Mouse (Mus musculus) CH12.LX (cell line): ENCODE data around the gene Dnase1l2. TPM values are rescaled to one million over a fixed set of nuclear protein-coding genes. Genes with fewer than 3 reads are reported as not detected.

Experiments used
- DNase-seq: peaks from one replicate; pipeline ENCODE4 v3.0.0-alpha.2; 2013; ENCODE audit errors: extremely low read depth
- H3K27ac ChIP-seq: 2 replicates; pipeline ENCODE4 v1.5.1; 2012; ENCODE audit warnings: low read depth, mild to moderate bottlenecking, control low read depth, moderate library complexity; ENCODE audit not compliant: insufficient read depth
- H3K27me3 ChIP-seq: replicated peaks from 2 replicates; pipeline ENCODE3; 2012; ENCODE audit warnings: inconsistent platforms
- H3K36me3 ChIP-seq, 2 experiments: replicated peaks in 1 of 2; 2 replicates each; pipeline versions ENCODE3 to v1.6.1; 2012; ENCODE audit warnings: inconsistent platforms in 1 of 2, low read length in 1 of 2, mild to moderate bottlenecking in 1 of 2, mixed read lengths in 1 of 2, moderate library complexity in 1 of 2; ENCODE audit not compliant: control insufficient read depth in 1 of 2, insufficient read depth in 1 of 2
- H3K4me1 ChIP-seq, 2 experiments: 2 replicates each; pipeline ENCODE4 v1.6.1; 2012; ENCODE audit warnings: inconsistent platforms in 1 of 2, moderate library complexity in 1 of 2; ENCODE audit not compliant: insufficient read depth in 2 of 2, control insufficient read depth in 1 of 2
- H3K4me2 ChIP-seq: 2 replicates; pipeline ENCODE4 v1.6.1; 2012; ENCODE audit warnings: low read depth, mild to moderate bottlenecking, control low read depth; ENCODE audit not compliant: poor library complexity, insufficient read depth, severe bottlenecking
- H3K4me3 ChIP-seq, 3 experiments: fragments of 150-350 bp in 1 of 3; sonication (generic) in 1 of 3; replicated peaks in 1 of 3; 2 replicates each; pipeline versions ENCODE3 to v1.5.1; 2011 to 2012; ENCODE audit warnings: low read depth in 2 of 3, low read length in 2 of 3, mild to moderate bottlenecking in 2 of 3, moderate library complexity in 2 of 3, control low read depth in 1 of 3, improper control_type of control experiment in 1 of 3, inconsistent platforms in 1 of 3, mixed read lengths in 1 of 3; ENCODE audit not compliant: poor library complexity in 1 of 3
- H3K79me2 ChIP-seq: replicated peaks from 2 replicates; pipeline ENCODE4 v1.6.1; 2012; ENCODE audit warnings: mild to moderate bottlenecking, moderate library complexity; ENCODE audit not compliant: control insufficient read depth, poor library complexity, insufficient read depth, severe bottlenecking; ENCODE audit errors: extremely low read depth
- H3K9ac ChIP-seq: 2 replicates; pipeline ENCODE4 v1.6.1; 2012; ENCODE audit warnings: low read depth, mild to moderate bottlenecking, control low read depth, moderate library complexity; ENCODE audit not compliant: insufficient read depth
- H3K9me3 ChIP-seq: replicated peaks from 2 replicates; pipeline ENCODE3; 2012; ENCODE audit warnings: low read length, inconsistent platforms, mixed read lengths
- CHD2 ChIP-seq: IDR thresholded peaks from 2 replicates; pipeline ENCODE4 v1.6.1; 2011; ENCODE audit warnings: low read length, improper control_type of control experiment
- EP300 ChIP-seq: IDR thresholded peaks from 2 replicates; pipeline ENCODE4 v1.6.1; 2011; ENCODE audit warnings: low read length, improper control_type of control experiment
- ETS1 ChIP-seq: conservative IDR thresholded peaks from 2 replicates; pipeline ENCODE4 v1.6.1; 2012; ENCODE audit warnings: low read depth, mild to moderate bottlenecking, inconsistent platforms, low read length, improper control_type of control experiment, moderate library complexity
- HCFC1 ChIP-seq: IDR thresholded peaks from 2 replicates; pipeline ENCODE4 v1.6.1; 2012; ENCODE audit warnings: low read depth, mild to moderate bottlenecking, inconsistent platforms, low read length, improper control_type of control experiment
- IRF4 ChIP-seq: IDR thresholded peaks from 2 replicates; pipeline ENCODE4 v1.6.1; 2014; ENCODE audit warnings: low read depth, mild to moderate bottlenecking, inconsistent platforms, low read length, improper control_type of control experiment
- JUN ChIP-seq: IDR thresholded peaks from 2 replicates; pipeline ENCODE4 v1.6.1; 2011; ENCODE audit warnings: low read depth, mild to moderate bottlenecking, low read length, improper control_type of control experiment, moderate library complexity; ENCODE audit not compliant: insufficient read depth
- KAT2A ChIP-seq: IDR thresholded peaks from 2 replicates; pipeline ENCODE4 v1.6.1; 2012; ENCODE audit warnings: low read length, improper control_type of control experiment, inconsistent platforms; ENCODE audit not compliant: insufficient replicate concordance
- MAZ ChIP-seq: IDR thresholded peaks from 2 replicates; pipeline ENCODE4 v1.6.1; 2012; ENCODE audit warnings: low read depth, mild to moderate bottlenecking, inconsistent platforms, low read length, improper control_type of control experiment, moderate library complexity
- MXI1 ChIP-seq: IDR thresholded peaks from 2 replicates; pipeline ENCODE4 v1.6.1; 2011; ENCODE audit warnings: mild to moderate bottlenecking, low read depth, low read length, improper control_type of control experiment
- MYC ChIP-seq: IDR thresholded peaks from 2 replicates; pipeline ENCODE4 v1.6.1; 2011; ENCODE audit warnings: low read depth, mild to moderate bottlenecking, improper control_type of control experiment, low read length
- NELFE ChIP-seq: IDR thresholded peaks from 2 replicates; pipeline ENCODE4 v1.6.1; 2011; ENCODE audit warnings: low read depth, low read length, improper control_type of control experiment
- NRF1 ChIP-seq: IDR thresholded peaks from 2 replicates; pipeline ENCODE4 v1.6.1; 2014; ENCODE audit warnings: low read depth, mild to moderate bottlenecking, inconsistent platforms, low read length, improper control_type of control experiment, moderate library complexity
- POLR2A ChIP-seq: IDR thresholded peaks from 2 replicates; pipeline ENCODE4 v1.6.1; 2011; ENCODE audit warnings: low read depth, mild to moderate bottlenecking, improper control_type of control experiment, low read length
- RAD21 ChIP-seq: IDR thresholded peaks from 2 replicates; pipeline ENCODE4 v1.6.1; 2011; ENCODE audit warnings: low read depth, mild to moderate bottlenecking, low read length, improper control_type of control experiment, moderate library complexity
- SIN3A ChIP-seq: IDR thresholded peaks from 2 replicates; pipeline ENCODE4 v1.6.1; 2012; ENCODE audit warnings: low read length, improper control_type of control experiment, inconsistent platforms
- SMC3 ChIP-seq: IDR thresholded peaks from 2 replicates; pipeline ENCODE4 v1.6.1; 2011; ENCODE audit warnings: low read depth, low read length, improper control_type of control experiment
- ZMIZ1 ChIP-seq: IDR thresholded peaks from 2 replicates; pipeline ENCODE4 v1.6.1; 2012; ENCODE audit warnings: low read depth, mild to moderate bottlenecking, inconsistent platforms, low read length, improper control_type of control experiment
- ZNF384 ChIP-seq: IDR thresholded peaks from 2 replicates; pipeline ENCODE4 v1.6.1; 2012; ENCODE audit warnings: low read depth, low read length, improper control_type of control experiment, inconsistent platforms
- dilution Hi-C: fragments of 300-500 bp; cut with MboI; formaldehyde crosslinking; loops from 2 replicates; pipeline ENCODE4 v1.14.3; 2020; ENCODE audit warnings: low sequenced_read_pairs; ENCODE audit not compliant: extremely low pct_unique_long_range_greater_than_20kb, extremely low pct_ligation_motif_present
- in situ Hi-C: fragments of 300-500 bp; cut with MboI; formaldehyde crosslinking; loops from 3 replicates; pipeline ENCODE4 v1.14.3; 2019; ENCODE audit warnings: low sequenced_read_pairs, low pct_ligation_motif_present, low pct_unique_long_range_greater_than_20kb, mixed read lengths
- polyA plus RNA-seq: library from polyadenylated mRNA; unstranded; fragments of >175 nt; gene quantifications from 2 replicates; pipeline ENCODE4 v1.2.1, GENCODE M21; 2012; ENCODE audit warnings: low read depth; ENCODE audit not compliant: insufficient read length
- total RNA-seq, 2 experiments: library from RNA; depleted of rRNA; stranded (reverse); fragments of 300-350 nt in 1 of 2; fragments of >200 nt in 1 of 2; gene quantifications; 2 replicates each; pipeline ENCODE4 v1.2.3; 2012 to 2014

Gene Dnase1l2
- total and polyA plus RNA-seq, 3 experiments, result 0.82 to 1.5 (median 1.1) TPM

- Histone ChIP-seq H3K27ac (peak overlapping the region; percentile 60; the same call in 1 of the 2 replicates), H3K4me2 (peak overlapping the region; percentile 87), H3K27me3 (no peaks in the 10 kb centered on the region), H3K4me1 (peaks cover 0 to 18% of the 10 kb centered on the region in 2 experiments; a peak in 2 of 4 replicates), H3K79me2 (peaks cover 15% of the 10 kb centered on the region), H3K36me3 (peaks cover 19 to 32% of the 10 kb centered on the region in 2 experiments), H3K4me3 (peak overlapping the region; percentile 67 to 91 (median 75)), H3K9ac (peak overlapping the region; percentile 78), H3K9me3 (no peaks in the 10 kb centered on the region)
- in situ Hi-C loops (no loop called here), dilution Hi-C loops (no loop called here)
- DNase-seq, result no peak
- TF ChIP-seq MXI1 (no peak), IRF4 (no peak), ZNF384 (no peak), SIN3A (peak; percentile 46; the same call in 1 of the 2 replicates), MYC (no peak)
These were observed 11.4 kb upstream of the Dnase1l2 start for GRCm38 (mm10) chr17:24454218-24454755.

GRCm38 (mm10) chr17:24453372-24453771, 10.5 kb upstream of the Dnase1l2 start:
- no peak overlapping the region; the same call in 1 of the 2 replicates for H3K4me2 ChIP-seq
- no peak overlapping the region for H3K4me3 ChIP-seq
- dilution Hi-C loops, result no loop called here
- H3K9me3 ChIP-seq, result no peaks in the 10 kb centered on the region
- H3K27ac ChIP-seq, result no peak overlapping the region
- in situ Hi-C loops, result no loop called here
- H3K79me2 ChIP-seq, result peaks cover 15% of the 10 kb centered on the region
- H3K9ac ChIP-seq, result no peak overlapping the region
- TF ChIP-seq CHD2 (no peak), EP300 (no peak), KAT2A (no peak), RAD21 (no peak), ZMIZ1 (no peak)
- TF ChIP-seq, all 38 proteins: peak for 0
- H3K36me3 ChIP-seq, result peaks cover 28 to 41% of the 10 kb centered on the region in 2 experiments
- H3K27me3 ChIP-seq, result no peaks in the 10 kb centered on the region
- H3K4me1 ChIP-seq, result peaks cover 3 to 27% of the 10 kb centered on the region in 2 experiments; a peak in 3 of 4 replicates
- no peak for DNase-seq

GRCm38 (mm10) chr17:24451220-24451619, 8.3 kb upstream of the Dnase1l2 start:
- no peaks in the 10 kb centered on the region for H3K9me3 ChIP-seq
- in situ Hi-C loops (no loop called here), dilution Hi-C loops (no loop called here)
- no peak overlapping the region for H3K9ac ChIP-seq
- peaks cover 15% of the 10 kb centered on the region for H3K79me2 ChIP-seq
- H3K36me3 ChIP-seq, result peaks cover 48 to 63% of the 10 kb centered on the region in 2 experiments
- H3K27me3 ChIP-seq, result no peaks in the 10 kb centered on the region
- TF ChIP-seq POLR2A (no peak), MAZ (no peak), EP300 (no peak), CHD2 (no peak), NRF1 (no peak), RAD21 (no peak), NELFE (no peak), JUN (no peak), ETS1 (no peak), HCFC1 (no peak), SMC3 (no peak), ZMIZ1 (no peak)
- peaks cover 3 to 45% of the 10 kb centered on the region in 2 experiments; a peak in 3 of 4 replicates for H3K4me1 ChIP-seq
- no peak overlapping the region for H3K4me3 ChIP-seq
- no peak overlapping the region for H3K27ac ChIP-seq
- DNase-seq, result no peak
- no peak overlapping the region for H3K4me2 ChIP-seq
